Mouse (Mus musculus) lung, embryonic 14.5 days (tissue): Measurements from ENCODE around the gene Zfp213. TPM values are rescaled to one million over a fixed set of nuclear protein-coding genes. Genes with fewer than 3 reads are reported as not detected.

Experiments used
- ATAC-seq: fragments of 200-750 bp; cut with Nextera tagmentation; 2 replicates; pipeline ENCODE4 v1.8.0; 2017; ENCODE audit warnings: mild to moderate bottlenecking, moderate TSS enrichment, moderate library complexity; ENCODE audit not compliant: insufficient read depth
- DNase-seq: peaks from one replicate; pipeline ENCODE4 v3.0.0-alpha.2; 2015
- H3K27ac ChIP-seq: fragments of 300-500 bp; sonication (generic); 2 replicates; pipeline ENCODE4 v1.5.1; 2014; ENCODE audit warnings: low read depth, mild to moderate bottlenecking, moderate library complexity
- H3K27me3 ChIP-seq: fragments of 300-500 bp; sonication (generic); 2 replicates; pipeline ENCODE4 v1.6.1; 2014; ENCODE audit warnings: low read length, control low read depth; ENCODE audit not compliant: insufficient read depth
- H3K36me3 ChIP-seq: fragments of 300-500 bp; sonication (generic); 2 replicates; pipeline ENCODE4 v1.6.1; 2014; ENCODE audit warnings: control low read depth; ENCODE audit not compliant: insufficient read depth
- H3K4me1 ChIP-seq: fragments of 300-500 bp; sonication (generic); 2 replicates; pipeline ENCODE4 v1.6.1; 2014; ENCODE audit warnings: antibody characterized with exemption, control low read depth; ENCODE audit not compliant: insufficient read depth
- H3K4me2 ChIP-seq: fragments of 300-500 bp; sonication (generic); 2 replicates; pipeline ENCODE4 v1.6.1; 2014; ENCODE audit warnings: mild to moderate bottlenecking
- H3K4me3 ChIP-seq: fragments of 300-500 bp; sonication (generic); 2 replicates; pipeline ENCODE4 v1.5.1; 2014; ENCODE audit warnings: low read depth, low read length
- H3K9ac ChIP-seq: fragments of 300-500 bp; sonication (generic); 2 replicates; pipeline ENCODE4 v1.6.1; 2014
- H3K9me3 ChIP-seq: fragments of 300-500 bp; sonication (generic); 2 replicates; pipeline ENCODE4 v1.6.1; 2016; ENCODE audit warnings: low read depth, low read length, control low read depth
- CTCF ChIP-seq: IDR thresholded peaks from 2 replicates; pipeline ENCODE4 v1.5.1; 2016; ENCODE audit warnings: antibody characterized with exemption, low read depth
- WGBS: fragments of 180-500 bp; shearing (Covaris S2); extraction: QIAGEN DNeasy Blood & Tissue Kit; methylation state at CpG from one replicate; pipeline ENCODE4 v1.1.7; 2014; 5-methylcytosine and 5-hydroxymethylcytosine counted together
- polyA plus RNA-seq: library from polyadenylated mRNA; unstranded; fragments of >200 nt; fragmentation: Nextera tagmentation; extraction: Ambion mirVana; gene quantifications from 2 replicates; pipeline ENCODE4 v1.2.1, GENCODE M21; 2014

Gene Zfp213
- polyA plus RNA-seq, 1 experiment from 2014 or later, result 24.7 TPM

- Histone ChIP-seq H3K9ac (no peak overlapping the region), H3K9me3 (0 out of 2 replicates have a peak, but pooled peaks cover 4% of the 10 kb centered on the region), H3K4me3 (no peak overlapping the region), H3K4me1 (no peaks in the 10 kb centered on the region), H3K36me3 (no peaks in the 10 kb centered on the region), H3K27ac (no peak overlapping the region), H3K4me2 (no peak overlapping the region), H3K27me3 (no peaks in the 10 kb centered on the region)
- no peak for TF ChIP-seq CTCF
- DNase-seq, result peak; percentile 2
- no peak for ATAC-seq
- WGBS, result 67% methylated on average over 2 of the region's 2 CpGs
Observed at GRCm38 (mm10) chr17:23518701-23519423, 45.2 kb downstream of the Zfp213 start.

Other genes with a start within 250 kb of the Zfp213 start
- not detected in 2 replicates for gene Vmn2r115, start 220.5 kb downstream of the Zfp213 start, polyA plus RNA-seq
- not detected in 2 replicates for gene Vmn2r116, start 179.6 kb downstream of the Zfp213 start, polyA plus RNA-seq
- not detected in 2 replicates for gene Vmn2r117, start 84.5 kb downstream of the Zfp213 start, polyA plus RNA-seq
- 12.3 and 15.6 TPM in 2 replicates for gene Zfp13, start 35.2 kb upstream of the Zfp213 start, polyA plus RNA-seq
- gene Zscan10, start 36.6 kb upstream of the Zfp213 start, polyA plus RNA-seq, result 0.53 and 0.74 TPM in 2 replicates
- gene Mmp25, start 81.0 kb upstream of the Zfp213 start, polyA plus RNA-seq, result 0.31 and 0.86 TPM in 2 replicates
- gene Bicdl2, start 96.3 kb upstream of the Zfp213 start, polyA plus RNA-seq, result 1.3 and 1.9 TPM in 2 replicates
- 63.8 and 71.1 TPM in 2 replicates for gene Hcfc1r1, start 109.4 kb upstream of the Zfp213 start, polyA plus RNA-seq
- gene Thoc6, start 109.6 kb upstream of the Zfp213 start, polyA plus RNA-seq, result 47.4 and 49.6 TPM in 2 replicates
- gene Tnfrsf12a, start 113.2 kb upstream of the Zfp213 start, polyA plus RNA-seq, result 21.6 and 24.0 TPM in 2 replicates
- 207 and 219 TPM in 2 replicates for gene Cldn6, start 115.0 kb upstream of the Zfp213 start, polyA plus RNA-seq
- 5.1 and 6.2 TPM in 2 replicates for gene Cldn9, start 119.8 kb upstream of the Zfp213 start, polyA plus RNA-seq
- 0.17 TPM in 1 of 2 replicates, not detected in the other for gene 1520401A03Rik, start 158.5 kb upstream of the Zfp213 start, polyA plus RNA-seq
- gene Pkmyt1, start 162.1 kb upstream of the Zfp213 start, polyA plus RNA-seq, result 68.4 and 79.0 TPM in 2 replicates
- gene Paqr4, start 176.6 kb upstream of the Zfp213 start, polyA plus RNA-seq, result 35.8 TPM in 2 replicates
- not detected in 2 replicates for gene Kremen2, start 181.6 kb upstream of the Zfp213 start, polyA plus RNA-seq
- 64.9 and 73.4 TPM in 2 replicates for gene Flywch1, start 207.4 kb upstream of the Zfp213 start, polyA plus RNA-seq
- 28.4 and 29.3 TPM in 2 replicates for gene Flywch2, start 221.8 kb upstream of the Zfp213 start, polyA plus RNA-seq
- gene Srrm2, start 226.3 kb upstream of the Zfp213 start, polyA plus RNA-seq, result 429 and 491 TPM in 2 replicates